Mouse (Mus musculus) cerebellum, adult 2 months (tissue): ENCODE results near the gene Gata1.

Experiments used
- CTCF ChIP-seq: fragments of 200-500 bp; IDR thresholded peaks from 2 replicates; pipeline ENCODE4 v1.5.1; 2011; ENCODE audit warnings: low read depth, mild to moderate bottlenecking, control low read depth, low read length, moderate library complexity, borderline replicate concordance; ENCODE audit not compliant: insufficient read depth
- POLR2A ChIP-seq: fragments of 200-500 bp; IDR thresholded peaks from 2 replicates; pipeline ENCODE4 v1.6.1; 2011; ENCODE audit warnings: low read length, control low read depth, borderline replicate concordance; ENCODE audit not compliant: insufficient read depth

GRCm38 (mm10) chrX:7958868-7959267 lies 19.0 kb downstream of the Gata1 start:
- TF ChIP-seq POLR2A (no peak), CTCF (no peak)
